ENCODE assay signal across 8 mouse cellular contexts in the genomic region with DNA sequence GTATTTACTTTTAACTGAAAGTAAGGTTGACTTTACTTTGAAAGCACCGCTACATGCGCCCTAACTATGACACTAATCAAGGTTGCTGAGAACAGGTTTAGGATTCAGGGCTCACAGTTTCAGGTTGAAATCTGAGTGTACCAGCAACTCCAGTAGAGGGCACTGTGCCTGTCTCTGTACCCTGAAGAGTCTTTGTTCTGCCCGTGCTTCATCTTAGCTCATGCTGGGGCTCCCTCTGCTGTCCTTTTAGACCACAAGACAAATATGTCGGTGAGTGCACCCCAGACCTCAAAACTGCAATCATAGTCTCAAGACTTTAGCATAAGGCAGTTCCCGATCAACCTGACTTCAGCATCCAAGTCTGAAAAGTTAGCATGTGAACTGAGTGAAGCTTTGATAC.
A peak's percentile ranks its signal among the peaks of the same experiment; 100 is the strongest.
DNase-seq lines count a peak whose midpoint lies in the region; ATAC-seq lines count a peak whose summit lies in the region.

No protein-coding gene starts in this region.

- ATAC-seq in activated CD4-positive, CD25-positive, alpha-beta regulatory T cell, adult 4 months, result peak; percentile 19
- ATAC-seq in megakaryocyte, adult 5-6 weeks (ENCODE audit: poor library complexity, severe bottlenecking), result peak; percentile 63
- ATAC-seq in erythroid progenitor cell, adult 5-6 weeks (replicated peaks; ENCODE audit: low FRiP score, poor library complexity, severe bottlenecking), result no peak

- peak; percentile 90 for DNase-seq in cerebellum, postnatal 10 days
- peak; percentile 50 to 64 for DNase-seq in frontal cortex, postnatal 14 days (ENCODE audit: low spot score in 2 of 2)
- DNase-seq in induced T-regulatory cell, adult 2 months (ENCODE audit: low read depth), result peak; percentile 21
- peak; percentile 74 to 83 for DNase-seq in left cerebral cortex, adult 18-20 months (ENCODE audit: low spot score in 2 of 2)
- DNase-seq in right cerebral cortex, postnatal 14 days, result peak; percentile 70

Comparison
In these comparisons a context has a peak if more than half of its experiments do, and no peak if none do; other contexts are left out.
1. DNase-seq: peak in every context shown above with its lines; median percentile 90 in cerebellum, postnatal 10 days; 78 in left cerebral cortex, adult 18-20 months; 70 in right cerebral cortex, postnatal 14 days; 57 in frontal cortex, postnatal 14 days; 21 in induced T-regulatory cell, adult 2 months.